Mouse (Mus musculus): ENCODE measurements around the gene Serpina3c. TPM values are rescaled to one million over a fixed set of nuclear protein-coding genes. Genes with fewer than 3 reads are reported as not detected.
"Not testable (repeated sequence)": the region's sequence is repeated elsewhere in the genome, so short reads cannot be mapped to it uniquely, and the experiment has no call there.

Gene Serpina3c
- total RNA-seq, 1 experiment from 2014 or later, result not detected

DNA sequence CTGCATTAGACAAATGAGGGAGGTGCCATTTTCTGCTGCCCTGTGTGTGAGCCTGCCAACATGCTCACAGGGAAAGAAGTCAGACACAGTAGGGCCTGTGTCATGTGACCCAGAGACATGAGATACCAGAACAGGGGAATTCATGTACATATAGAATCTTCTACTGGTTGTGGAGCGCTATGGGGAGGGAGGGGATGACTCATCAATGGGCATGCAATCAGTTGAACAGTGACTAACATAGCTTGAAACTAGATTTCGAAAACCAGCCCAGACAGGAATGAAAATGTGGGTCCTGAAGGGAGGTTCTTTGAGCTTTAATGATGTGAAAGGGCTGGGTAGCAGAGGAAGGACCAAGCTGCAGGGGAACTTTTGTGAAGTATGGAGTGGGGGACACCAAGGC is 29.7 kb downstream of the Serpina3c start:
- ATAC-seq (ENCODE audit: extremely low read depth, insufficient number of reproducible peaks, low FRiP score, poor library complexity, severe bottlenecking), result no peak

DNA sequence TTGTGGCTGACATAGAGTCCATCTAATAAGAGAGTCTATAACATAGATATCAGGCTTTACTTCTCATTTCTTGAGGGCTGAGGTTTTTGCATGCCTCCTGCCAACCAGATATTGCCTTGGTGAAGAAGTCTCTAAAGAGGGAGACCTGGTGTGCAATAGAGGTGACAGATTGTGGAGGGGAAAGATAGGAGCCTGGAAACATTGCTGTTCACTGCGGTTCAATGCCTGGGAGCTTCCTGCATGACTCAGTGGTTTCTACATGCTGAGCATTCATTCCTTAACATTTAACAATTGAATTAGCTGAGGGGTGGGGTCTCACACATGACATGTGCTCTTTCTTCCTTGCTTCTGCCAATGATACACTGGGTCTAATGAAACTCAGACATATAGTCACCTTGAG is 30.6 kb downstream of the Serpina3c start:
- no peak for ATAC-seq (ENCODE audit: extremely low read depth, insufficient number of reproducible peaks, low FRiP score, poor library complexity, severe bottlenecking)

DNA sequence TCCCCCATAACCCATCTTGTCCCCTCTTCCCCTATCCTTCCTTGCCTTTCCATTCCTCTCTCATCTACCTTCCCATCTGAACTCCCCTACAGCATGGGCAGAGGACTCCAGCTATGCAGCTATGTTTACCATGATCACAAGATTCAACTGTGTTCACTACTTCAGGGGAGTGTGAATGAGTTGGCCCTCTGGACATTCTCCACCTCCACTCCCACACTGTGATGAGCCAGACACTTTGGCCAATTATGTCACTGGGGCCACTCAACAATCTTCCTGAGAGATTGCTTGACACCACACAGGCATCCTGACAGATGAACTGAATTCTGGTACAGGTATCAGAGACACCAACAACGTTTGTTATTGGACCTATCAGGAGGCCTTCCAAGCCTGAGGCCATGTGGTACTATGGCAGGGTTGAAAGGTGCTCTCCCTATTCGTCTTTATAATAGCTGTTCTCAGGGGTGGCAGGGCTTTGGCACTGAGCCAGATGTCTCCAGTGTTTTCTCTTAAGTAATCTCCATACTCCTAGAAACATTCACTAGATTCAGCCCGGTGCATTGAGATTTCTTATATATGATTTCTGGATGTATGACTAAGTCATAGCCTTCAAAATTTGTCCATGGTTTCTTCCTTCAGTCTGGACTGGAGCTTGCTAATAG is 38.6 kb downstream of the Serpina3c start:
- no peak for ATAC-seq (ENCODE audit: extremely low read depth, insufficient number of reproducible peaks, low FRiP score, poor library complexity, severe bottlenecking)

DNA sequence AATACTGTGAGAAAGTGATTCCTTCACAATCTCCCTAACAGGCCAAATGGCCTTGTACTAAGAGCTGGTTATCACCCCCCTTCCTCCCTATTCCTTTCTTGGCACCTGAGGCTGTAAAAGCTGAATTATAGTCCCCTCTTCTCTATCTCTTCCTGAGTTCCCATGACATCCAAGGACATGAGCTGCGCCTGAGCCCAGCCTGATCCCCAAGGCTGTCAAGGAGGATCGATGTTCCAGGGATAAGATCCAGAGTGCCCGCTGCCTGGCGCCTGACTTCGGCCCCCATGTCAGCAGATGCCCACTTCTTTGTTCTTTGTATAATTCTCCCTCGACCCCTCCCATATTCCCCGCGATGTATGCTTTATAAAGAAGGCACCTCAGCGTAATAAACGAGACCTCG is 41.3 kb downstream of the Serpina3c start, which contains the start of gene Serpina3a:
Gene Serpina3a (plus strand): TSS at position 392 of the 400 bp plus-strand sequence.
- ATAC-seq (ENCODE audit: extremely low read depth, insufficient number of reproducible peaks, low FRiP score, poor library complexity, severe bottlenecking), result not testable (repeated sequence)

DNA sequence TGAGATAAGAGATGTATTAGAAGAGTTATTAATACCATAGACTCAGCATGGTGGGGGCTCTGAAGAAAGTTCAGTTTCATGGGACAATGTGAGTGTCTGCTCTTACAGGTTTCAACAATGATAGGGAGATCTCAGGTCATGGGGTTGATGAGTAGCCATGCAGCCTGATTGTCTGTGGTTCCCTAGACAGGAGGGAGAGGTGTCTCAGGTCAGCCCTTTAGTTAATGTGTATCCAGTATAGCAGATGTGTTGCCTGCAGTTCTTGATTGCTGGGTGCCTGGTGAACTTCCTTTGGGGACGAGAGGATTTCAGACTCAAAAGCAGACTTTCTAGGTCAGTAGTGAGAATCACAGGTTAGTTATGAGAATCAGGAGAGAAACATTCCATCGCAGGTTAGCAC is 45.2 kb downstream of the Serpina3c start:
- ATAC-seq (ENCODE audit: extremely low read depth, insufficient number of reproducible peaks, low FRiP score, poor library complexity, severe bottlenecking), result no peak

DNA sequence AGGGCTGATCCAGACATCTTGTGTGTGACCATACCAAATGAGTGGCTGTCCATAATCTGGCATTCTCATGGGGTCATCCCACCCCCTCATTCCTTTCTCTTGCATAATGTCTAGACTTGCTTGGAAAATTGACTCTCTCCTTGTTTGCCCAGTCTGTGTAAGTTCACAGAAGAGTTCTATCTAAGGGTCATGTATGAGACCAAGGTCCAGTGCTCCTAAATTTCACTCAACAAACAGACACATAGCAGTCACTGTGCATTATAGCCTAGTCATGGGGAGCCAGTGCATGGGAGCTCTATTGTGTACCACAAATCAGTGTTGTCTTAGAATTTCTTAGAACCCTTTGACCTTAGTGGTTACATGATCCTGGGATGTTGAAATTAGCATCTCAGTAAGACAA is 46.8 kb downstream of the Serpina3c start:
- no peak for ATAC-seq (ENCODE audit: extremely low read depth, insufficient number of reproducible peaks, low FRiP score, poor library complexity, severe bottlenecking)

DNA sequence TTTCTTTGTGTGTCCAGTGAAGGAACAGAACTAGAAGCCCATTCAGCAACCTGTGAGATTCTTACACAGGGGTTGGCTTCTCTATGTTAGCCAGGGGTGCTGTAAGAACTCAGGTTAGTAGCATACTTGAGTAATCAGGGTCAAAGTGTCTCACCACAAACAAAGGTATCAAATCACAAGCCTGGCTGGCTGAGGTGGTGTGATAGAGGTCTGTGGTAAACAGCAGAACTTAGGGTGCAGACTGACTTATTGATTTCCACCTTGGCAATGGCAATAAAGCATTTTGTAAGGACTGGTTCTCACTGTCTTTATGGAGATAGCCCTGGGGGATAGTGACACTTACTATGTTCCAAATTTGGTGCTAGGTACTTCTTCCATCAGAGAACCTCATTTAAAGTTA is 47.8 kb downstream of the Serpina3c start:
- no peak for ATAC-seq (ENCODE audit: extremely low read depth, insufficient number of reproducible peaks, low FRiP score, poor library complexity, severe bottlenecking)

DNA sequence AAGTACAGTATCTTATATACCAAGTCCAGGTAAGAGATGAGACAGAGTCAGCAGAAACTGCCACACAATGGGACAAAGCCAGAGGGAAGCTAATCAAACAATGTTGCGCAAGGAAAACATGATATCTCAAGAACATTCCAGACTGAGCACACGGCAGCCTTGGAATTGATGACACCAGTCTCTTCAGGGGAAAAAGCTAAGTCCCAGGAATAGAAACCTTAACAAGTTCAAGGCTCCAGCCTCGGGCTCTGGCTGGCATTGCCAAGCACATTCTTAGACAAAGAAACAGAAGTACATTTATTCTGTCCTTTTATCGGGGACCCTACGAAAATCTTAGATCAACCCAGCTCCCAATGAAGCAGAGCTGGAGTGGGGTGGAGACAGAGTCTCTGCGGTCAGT is 52.9 kb downstream of the Serpina3c start, which contains the start of gene Serpina5:
Gene Serpina5 (plus strand): TSS at position 346 of the 400 bp plus-strand sequence.
- ATAC-seq (ENCODE audit: extremely low read depth, insufficient number of reproducible peaks, low FRiP score, poor library complexity, severe bottlenecking), result no peak

Other genes starting within 250 kb of the Serpina3c start
- gene Serpina1c, start 249.0 kb downstream of the Serpina3c start, total RNA-seq (2017), result not detected in 2 replicates
- not detected in 2 replicates for gene Serpina1e, start 194.9 kb downstream of the Serpina3c start, total RNA-seq (2017)
- gene Serpina11, start 163.9 kb downstream of the Serpina3c start, total RNA-seq (2017), result 0.23 TPM in 1 of 2 replicates, not detected in the other
- gene Serpina9, start 140.1 kb downstream of the Serpina3c start, total RNA-seq (2017), result not detected in 2 replicates
- not detected in 2 replicates for gene Serpina12, start 109.4 kb downstream of the Serpina3c start, total RNA-seq (2017)
- not detected in 2 replicates for gene Serpina5, start 52.8 kb downstream of the Serpina3c start, total RNA-seq (2017)
- gene Serpina3a, start 41.1 kb downstream of the Serpina3c start, total RNA-seq (2017), result not detected in 2 replicates
- gene Serpina3b, start 25.9 kb downstream of the Serpina3c start, total RNA-seq (2017), result not detected in 2 replicates
- gene Serpina3f, start 60.7 kb upstream of the Serpina3c start, total RNA-seq (2017), result 1.5 and 2.8 TPM in 2 replicates
- 41.3 and 43.1 TPM in 2 replicates for gene Serpina3g, start 82.4 kb upstream of the Serpina3c start, total RNA-seq (2017)
- gene Serpina3i, start 109.3 kb upstream of the Serpina3c start, total RNA-seq (2017), result 0.70 TPM in 1 of 2 replicates, not detected in the other
- gene Serpina3j, start 160.7 kb upstream of the Serpina3c start, total RNA-seq (2017), result not detected in 2 replicates
- not detected in 2 replicates for gene Serpina3k, start 184.6 kb upstream of the Serpina3c start, total RNA-seq (2017)
- gene Serpina3m, start 184.6 kb upstream of the Serpina3c start, total RNA-seq (2017), result not detected in 2 replicates